Mouse (Mus musculus) lung, postnatal 0 days (tissue): ENCODE results near the gene Col20a1.

ENCODE experiments used
- CTCF ChIP-seq: IDR thresholded peaks from 2 replicates; pipeline ENCODE4 v1.5.1; 2016; ENCODE audit warnings: antibody characterized with exemption, mild to moderate bottlenecking
- EP300 ChIP-seq: IDR thresholded peaks from 2 replicates; pipeline ENCODE4 v1.6.1; 2016; ENCODE audit warnings: antibody characterized with exemption, mild to moderate bottlenecking, control low read depth

DNA sequence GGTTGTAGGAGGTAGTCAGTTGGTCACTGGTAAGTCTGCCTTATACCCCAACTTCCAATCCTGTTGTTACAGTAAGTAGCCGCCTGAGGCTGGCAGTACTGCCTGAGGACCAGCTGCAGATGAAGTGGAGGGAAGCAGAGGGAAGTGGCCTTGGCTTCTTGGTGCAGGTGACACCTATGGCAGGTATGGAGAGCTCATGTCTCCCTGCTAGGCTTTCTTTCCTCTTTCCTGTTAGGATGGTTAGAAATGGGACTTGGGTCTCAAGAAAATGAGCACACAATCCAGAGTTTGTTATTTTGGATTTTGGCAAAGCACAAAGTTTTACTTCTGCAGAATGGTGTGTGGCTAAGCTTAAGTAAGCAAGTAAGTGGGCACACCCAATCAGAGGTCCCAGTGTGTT, 2.6 kb downstream of the Col20a1 start:
- TF ChIP-seq EP300 = no peak
- no peak for TF ChIP-seq CTCF
